Mouse (Mus musculus): Measurements from ENCODE around the gene Cenpo. TPM values are rescaled to one million over a fixed set of nuclear protein-coding genes. Genes with fewer than 3 reads are reported as not detected.

The Cenpo gene
- total and polyA plus RNA-seq, 3 experiments, result 29.2 to 35.5 TPM; not detected in 1

- H3K4me3 ChIP-seq (ENCODE audit: control insufficient read depth in 1 of 2, insufficient read depth in 1 of 2, low read depth in 2 of 2, low read length in 2 of 2), result no peak overlapping the region
- TF ChIP-seq POLR2AphosphoS5 (IDR thresholded peaks at IDR 0.05; ENCODE audit: borderline replicate concordance, low read depth, low read length) (no peak), POLR2AphosphoS2 (IDR thresholded peaks at IDR 0.05; ENCODE audit: low read length) (no peak), MAZ (IDR thresholded peaks at IDR 0.05; ENCODE audit: low read depth, low read length) (no peak), ZMIZ1 (IDR thresholded peaks at IDR 0.05; ENCODE audit: low read depth, low read length) (no peak), MYB (IDR thresholded peaks at IDR 0.05; ENCODE audit: low read depth, low read length) (no peak), CHD2 (IDR thresholded peaks at IDR 0.05; ENCODE audit: low read length) (no peak), TCF12 (IDR thresholded peaks at IDR 0.05; ENCODE audit: low read depth, low read length) (no peak), MAFK (IDR thresholded peaks at IDR 0.05; ENCODE audit: borderline replicate concordance, low read depth, low read length) (peak; percentile 72; the same call in 1 of the 2 replicates)
- no peak overlapping the region for H3K9ac ChIP-seq (ENCODE audit: control insufficient read depth, low read depth, low read length, poor library complexity, severe bottlenecking)
- no peaks in the 10 kb centered on the region for H3K9me3 ChIP-seq (replicated peaks; ENCODE audit: insufficient read depth, low read length)
- no peaks in the 10 kb centered on the region for H3K4me1 ChIP-seq (ENCODE audit: control insufficient read depth in 1 of 2, insufficient read depth in 2 of 2, low read length in 2 of 2)
- no peaks in the 10 kb centered on the region for H3K79me2 ChIP-seq (ENCODE audit: control insufficient read depth, insufficient read depth, low read length, poor library complexity)
- H3K36me3 ChIP-seq (ENCODE audit: control insufficient read depth in 1 of 2, insufficient read depth in 2 of 2, low read length in 2 of 2), result no peaks in the 10 kb centered on the region
- H3K27me3 ChIP-seq (ENCODE audit: control insufficient read depth in 1 of 2, insufficient read depth in 2 of 2, low read length in 2 of 2), result no peaks in the 10 kb centered on the region
- peak; percentile 28 for DNase-seq (ENCODE audit: low read depth, low spot score)
- no peak overlapping the region for H3K27ac ChIP-seq (ENCODE audit: control insufficient read depth, low read depth, low read length)
These were observed 53.6 kb downstream of the Cenpo start for GRCm38 (mm10) chr12:4180507-4180906.

- Histone ChIP-seq H3K79me2 (ENCODE audit: control insufficient read depth, insufficient read depth, low read length, poor library complexity) (no peaks in the 10 kb centered on the region), H3K9me3 (replicated peaks; ENCODE audit: insufficient read depth, low read length) (no peaks in the 10 kb centered on the region), H3K4me1 (ENCODE audit: control insufficient read depth in 1 of 2, insufficient read depth in 2 of 2, low read length in 2 of 2) (no peaks in the 10 kb centered on the region), H3K9ac (ENCODE audit: control insufficient read depth, low read depth, low read length, poor library complexity, severe bottlenecking) (no peak overlapping the region), H3K36me3 (ENCODE audit: control insufficient read depth in 1 of 2, insufficient read depth in 2 of 2, low read length in 2 of 2) (no peaks in the 10 kb centered on the region), H3K27ac (ENCODE audit: control insufficient read depth, low read depth, low read length) (no peak overlapping the region), H3K27me3 (ENCODE audit: control insufficient read depth in 1 of 2, insufficient read depth in 2 of 2, low read length in 2 of 2) (no peaks in the 10 kb centered on the region), H3K4me3 (ENCODE audit: control insufficient read depth in 1 of 2, insufficient read depth in 1 of 2, low read depth in 2 of 2, low read length in 2 of 2) (no peak overlapping the region)
- no peak for TF ChIP-seq MYB (IDR thresholded peaks at IDR 0.05; ENCODE audit: low read depth, low read length)
- no peak for DNase-seq (ENCODE audit: low read depth, low spot score)
These were observed 54.3 kb downstream of the Cenpo start for GRCm38 (mm10) chr12:4179671-4180233.

DNA sequence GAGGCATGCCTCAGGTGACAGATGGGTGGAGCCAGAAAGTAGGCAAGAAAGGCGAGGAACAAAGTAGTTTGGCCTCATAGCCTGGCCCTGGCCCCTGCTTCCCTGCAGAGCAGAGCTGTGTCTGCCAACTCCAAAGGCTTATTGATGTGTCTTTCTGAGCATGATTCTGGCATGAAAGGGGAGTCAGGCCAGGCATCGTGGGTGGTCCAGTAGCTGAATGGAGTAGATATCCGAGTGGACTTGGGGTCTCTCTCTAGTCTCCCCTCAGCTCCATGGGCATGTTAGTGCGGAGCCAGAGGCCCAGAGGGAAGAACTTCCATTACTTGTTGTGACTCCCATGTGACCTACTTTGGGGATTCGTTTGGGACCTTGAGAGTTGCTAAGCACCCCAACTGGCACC lies 55.3 kb downstream of the Cenpo start:
- Histone ChIP-seq H3K4me1 (ENCODE audit: control insufficient read depth in 1 of 2, insufficient read depth in 2 of 2, low read length in 2 of 2) (no peaks in the 10 kb centered on the region), H3K4me3 (ENCODE audit: control insufficient read depth in 1 of 2, insufficient read depth in 1 of 2, low read depth in 2 of 2, low read length in 2 of 2) (no peak overlapping the region), H3K27ac (ENCODE audit: control insufficient read depth, low read depth, low read length) (no peak overlapping the region), H3K79me2 (ENCODE audit: control insufficient read depth, insufficient read depth, low read length, poor library complexity) (no peaks in the 10 kb centered on the region), H3K36me3 (ENCODE audit: control insufficient read depth in 1 of 2, insufficient read depth in 2 of 2, low read length in 2 of 2) (no peaks in the 10 kb centered on the region), H3K9ac (ENCODE audit: control insufficient read depth, low read depth, low read length, poor library complexity, severe bottlenecking) (no peak overlapping the region), H3K9me3 (replicated peaks; ENCODE audit: insufficient read depth, low read length) (no peaks in the 10 kb centered on the region), H3K27me3 (ENCODE audit: control insufficient read depth in 1 of 2, insufficient read depth in 2 of 2, low read length in 2 of 2) (no peaks in the 10 kb centered on the region)
- DNase-seq (ENCODE audit: low read depth, low spot score), result no peak
- TF ChIP-seq MXI1 (IDR thresholded peaks at IDR 0.05; ENCODE audit: low read depth, low read length), result no peak
- TF ChIP-seq GATA1 (IDR thresholded peaks at IDR 0.05; ENCODE audit: low read depth, low read length), result no peak
- TF ChIP-seq MEF2A (IDR thresholded peaks at IDR 0.05; ENCODE audit: extremely low read depth, insufficient replicate concordance, low read depth, low read length, poor library complexity, severe bottlenecking), result no peak

All from MEL (cell line).